Mouse (Mus musculus) brain, embryonic 14.5 days (tissue): ENCODE data around the gene BC030867. TPM values are rescaled to one million over a fixed set of nuclear protein-coding genes. Genes with fewer than 3 reads are reported as not detected.

Experiments used
- DNase-seq: peaks from one replicate; pipeline ENCODE4 v3.0.0-alpha.2; 2011; ENCODE audit warnings: low read depth
- CTCF ChIP-seq: fragments of 200-500 bp; IDR thresholded peaks from 2 replicates; pipeline ENCODE4 v1.5.1; 2012; ENCODE audit warnings: inconsistent platforms, mild to moderate bottlenecking, moderate library complexity, borderline replicate concordance; ENCODE audit not compliant: insufficient read depth, insufficient read length; ENCODE audit errors: extremely low read depth
- POLR2A ChIP-seq: fragments of 200-500 bp; IDR thresholded peaks from 2 replicates; pipeline ENCODE4 v1.6.1; 2012; ENCODE audit warnings: mild to moderate bottlenecking, inconsistent platforms, borderline replicate concordance; ENCODE audit not compliant: poor library complexity, insufficient read depth, insufficient read length, severe bottlenecking; ENCODE audit errors: extremely low read depth
- polyA plus RNA-seq: library from polyadenylated mRNA; depleted of rRNA; stranded (reverse); fragments of >200 nt; gene quantifications from 2 replicates; pipeline ENCODE4 v1.2.3, GENCODE M21; 2012; rRNA removed

BC030867 gene
- polyA plus RNA-seq, 1 experiment = 5.0 TPM

DNA sequence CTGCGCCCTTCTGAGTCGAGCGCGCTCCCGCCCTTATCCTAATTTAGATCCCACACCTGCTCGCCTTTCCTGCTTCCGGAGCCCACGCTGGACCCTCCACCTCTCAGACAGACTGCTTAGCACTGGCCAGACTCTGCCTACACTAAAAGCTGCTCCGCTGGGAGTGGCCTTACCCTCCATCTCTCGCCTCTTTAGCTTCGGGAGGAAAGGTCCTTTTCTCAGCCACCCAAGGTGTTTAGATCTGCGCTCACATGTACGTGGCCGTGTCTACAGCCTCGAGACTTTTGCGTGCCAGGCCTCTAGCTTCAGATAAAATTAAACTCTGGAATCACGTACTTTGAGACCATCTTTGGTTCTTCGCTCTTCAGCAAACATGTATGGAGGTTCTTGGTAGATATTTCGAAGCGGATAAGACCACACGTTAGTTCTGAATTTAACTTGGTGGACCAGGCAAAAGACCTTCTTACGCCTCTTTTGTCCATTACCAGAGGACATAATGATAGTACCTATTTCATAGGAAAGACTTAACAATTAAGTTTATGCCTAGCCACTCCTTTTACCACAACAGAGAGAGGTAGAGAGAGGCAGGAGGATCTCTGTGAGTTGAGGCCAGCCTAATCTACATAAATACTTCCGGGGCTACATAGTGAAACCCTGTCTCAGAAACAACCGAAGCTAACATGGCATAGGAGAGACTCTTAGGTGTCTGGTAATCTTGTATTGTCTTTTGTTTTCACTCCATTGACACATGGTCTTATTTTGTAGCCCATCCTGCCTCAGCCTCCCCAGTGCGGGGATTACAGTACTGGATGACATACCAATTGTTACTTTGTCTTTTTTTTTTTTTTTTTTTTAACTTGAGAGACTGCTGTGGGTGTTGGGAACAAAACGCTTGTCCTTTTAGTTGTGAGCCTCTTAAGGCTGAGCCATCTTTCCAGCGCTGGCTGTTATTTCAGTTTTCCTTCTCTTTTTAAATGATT lies 49.2 kb downstream of the BC030867 start:
- DNase-seq = no peak
- TF ChIP-seq CTCF = no peak
- no peak for TF ChIP-seq POLR2A

DNA sequence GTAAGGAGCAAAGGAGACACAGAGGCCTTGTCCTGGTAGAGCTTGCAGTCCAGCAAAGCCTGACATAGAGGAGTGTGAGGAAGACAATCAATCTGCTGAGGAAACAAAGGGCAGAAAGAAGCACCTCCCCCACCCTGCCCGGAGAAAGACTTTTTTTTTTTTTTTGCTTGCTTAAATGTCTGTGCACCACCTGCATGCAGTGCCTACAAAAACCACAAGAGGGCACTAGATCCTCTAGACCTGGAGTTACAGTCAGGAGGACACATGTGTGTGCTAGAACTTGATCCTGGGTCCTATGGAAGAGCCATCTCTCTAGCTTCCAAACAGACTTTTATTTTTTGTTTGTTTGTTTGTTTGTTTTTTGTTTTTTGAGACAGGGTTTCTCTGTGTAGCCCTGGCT lies 51.2 kb downstream of the BC030867 start:
- DNase-seq = peak; percentile 70
- peak; percentile 55; the same call in 1 of the 2 replicates for TF ChIP-seq CTCF
- no peak for TF ChIP-seq POLR2A

DNA sequence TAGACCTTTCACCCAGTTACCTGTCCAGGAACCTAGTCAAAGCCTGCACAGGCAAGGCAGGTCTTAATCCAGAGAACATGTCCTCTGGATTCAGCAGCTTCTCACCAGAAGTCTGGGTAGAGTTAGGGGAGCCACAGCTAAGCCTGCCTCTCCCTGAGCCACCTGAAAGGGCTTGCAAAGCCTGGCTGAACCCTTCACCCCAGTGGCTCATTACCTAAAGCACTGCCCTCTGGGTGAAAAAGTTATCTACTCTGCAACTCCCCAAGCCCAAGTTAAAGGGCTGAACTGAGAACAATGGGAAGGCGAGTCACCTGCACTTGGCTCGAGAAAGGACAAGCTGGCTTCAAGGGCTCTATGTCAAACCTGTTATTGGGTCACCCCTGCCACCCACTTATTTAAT lies 55.5 kb downstream of the BC030867 start:
- no peak for DNase-seq
- TF ChIP-seq CTCF (no peak), POLR2A (no peak)

DNA sequence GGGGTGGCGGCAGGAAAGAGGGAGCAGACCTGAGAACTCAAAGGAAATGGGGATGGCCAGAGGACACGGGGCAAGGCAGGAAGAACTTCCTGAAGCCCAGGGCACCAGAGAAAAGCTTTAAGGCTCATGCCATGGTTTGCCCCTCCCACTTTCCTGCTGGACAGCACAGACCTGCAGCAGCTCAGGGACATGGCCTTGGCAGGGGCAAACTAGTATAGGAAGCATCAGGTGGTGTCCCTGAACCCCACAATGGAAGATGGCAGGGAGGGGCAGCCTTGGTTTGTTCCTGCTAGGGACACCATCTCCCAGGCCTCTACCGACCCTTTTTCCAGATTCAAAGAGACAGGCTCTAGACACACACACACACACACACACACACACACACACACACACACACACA lies 56.7 kb downstream of the BC030867 start:
- no peak for DNase-seq
- TF ChIP-seq POLR2A = no peak
- no peak for TF ChIP-seq CTCF

DNA sequence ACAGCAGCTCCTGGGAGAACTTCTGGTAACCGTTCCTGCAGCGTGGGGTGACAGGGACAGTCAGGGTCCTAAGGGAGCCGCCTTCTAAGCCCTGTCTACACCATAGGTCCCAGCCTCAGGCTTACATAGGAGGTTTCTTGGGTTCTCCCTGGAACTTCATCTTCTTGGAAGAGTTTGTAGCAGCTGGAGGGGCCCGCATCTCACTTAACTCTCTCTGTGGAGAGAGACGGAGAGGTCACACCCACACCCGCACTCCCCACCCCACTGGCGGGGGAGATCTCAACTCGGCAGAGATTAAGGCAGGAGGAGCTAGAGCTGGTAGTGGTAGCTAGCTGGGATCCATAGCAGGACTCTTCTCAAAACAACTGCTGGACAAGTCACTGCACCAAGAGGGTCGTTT lies 59.4 kb downstream of the BC030867 start:
- no peak for TF ChIP-seq POLR2A
- no peak for TF ChIP-seq CTCF
- DNase-seq = no peak

- TF ChIP-seq POLR2A = no peak
- TF ChIP-seq CTCF = peak; percentile 97
Measured at GRCm38 (mm10) chr11:102308979-102309378, 60.3 kb downstream of the BC030867 start.

GRCm38 (mm10) chr11:102309821-102310617 lies 61.3 kb downstream of the BC030867 start:
- no peak for TF ChIP-seq POLR2A
- TF ChIP-seq CTCF = no peak
- no peak for DNase-seq

More at GRCm38 (mm10) chr11:102308979-102309378, 60.3 kb downstream of the BC030867 start:
- peak; percentile 98 for DNase-seq

DNA sequence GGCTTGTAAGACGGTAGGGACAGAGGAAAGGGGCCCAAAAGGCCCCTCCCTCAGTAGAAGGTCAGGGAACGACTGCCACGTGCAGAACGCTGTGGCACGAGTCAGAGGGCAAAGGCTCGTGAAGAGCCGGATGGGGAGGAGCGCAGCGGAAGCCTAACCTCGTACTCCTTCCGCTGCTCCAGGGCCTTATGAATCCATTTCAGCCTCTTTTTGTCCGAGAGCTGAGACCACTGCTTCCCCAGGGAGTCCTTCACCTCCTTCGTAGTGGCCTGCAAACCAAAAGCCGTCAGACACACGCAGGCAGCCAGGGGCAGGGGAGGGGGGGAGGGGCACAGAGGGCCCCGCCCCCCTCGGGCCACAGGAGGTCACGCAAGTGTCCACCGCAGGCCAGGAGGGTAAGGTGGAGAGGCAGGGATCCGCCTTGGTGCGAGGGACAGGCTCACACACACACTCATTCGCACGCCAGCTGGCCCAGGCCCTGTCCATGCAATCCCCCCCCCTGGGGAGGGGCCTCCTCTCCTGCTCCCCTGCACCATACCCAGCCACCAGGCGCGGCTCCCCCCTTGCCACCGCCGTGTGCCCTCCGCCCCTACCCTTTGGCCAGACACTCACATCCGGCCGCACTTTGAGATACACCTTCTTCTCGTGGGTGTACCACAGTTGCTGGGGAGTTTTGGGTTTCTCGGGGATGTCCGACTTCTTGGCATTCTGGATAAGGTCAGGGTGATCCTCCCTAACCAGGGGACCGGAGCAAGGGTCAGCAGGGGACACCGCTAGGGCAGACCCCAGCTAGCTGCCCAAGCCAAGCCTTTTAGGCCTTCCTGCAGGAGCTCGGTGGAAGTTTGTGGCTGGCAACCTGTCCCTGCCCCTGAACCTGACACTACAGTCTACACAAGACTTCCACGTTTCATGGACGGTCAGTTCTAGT lies 62.4 kb downstream of the BC030867 start:
- no peak for DNase-seq
- TF ChIP-seq CTCF (no peak), POLR2A (no peak)

- TF ChIP-seq CTCF (no peak), POLR2A (no peak)
- DNase-seq = no peak
Measured at GRCm38 (mm10) chr11:102311966-102312365, 63.3 kb downstream of the BC030867 start.

- DNase-seq = no peak
- TF ChIP-seq CTCF = no peak
- TF ChIP-seq POLR2A = no peak
Measured at GRCm38 (mm10) chr11:102312586-102312985, 63.9 kb downstream of the BC030867 start.

- no peak for TF ChIP-seq POLR2A
- no peak for TF ChIP-seq CTCF
- DNase-seq = no peak
Measured at GRCm38 (mm10) chr11:102314321-102314720, 65.6 kb downstream of the BC030867 start.

Other genes starting within 250 kb of the BC030867 start
- gene Mpp3, start 220.4 kb upstream of the BC030867 start, polyA plus RNA-seq = 50.9 and 55.3 TPM in 2 replicates
- 0.11 and 0.15 TPM in 2 replicates for gene Cd300lg, start 207.4 kb upstream of the BC030867 start, polyA plus RNA-seq
- gene Mpp2, start 160.4 kb upstream of the BC030867 start, polyA plus RNA-seq = 49.9 and 51.5 TPM in 2 replicates
- gene Ppy, start 147.6 kb upstream of the BC030867 start, polyA plus RNA-seq = not detected in 2 replicates
- 1.8 and 4.0 TPM in 2 replicates for gene Pyy, start 141.1 kb upstream of the BC030867 start, polyA plus RNA-seq
- gene Nags, start 103.4 kb upstream of the BC030867 start, polyA plus RNA-seq = 0.04 and 0.05 TPM in 2 replicates
- 36.3 and 38.6 TPM in 2 replicates for gene Tmem101, start 92.5 kb upstream of the BC030867 start, polyA plus RNA-seq
- gene Lsm12, start 63.6 kb upstream of the BC030867 start, polyA plus RNA-seq = 36.5 and 47.6 TPM in 2 replicates
- gene G6pc3, start 59.3 kb upstream of the BC030867 start, polyA plus RNA-seq = 56.9 and 67.0 TPM in 2 replicates
- gene Hdac5, start 18.7 kb upstream of the BC030867 start, polyA plus RNA-seq = 147 and 153 TPM in 2 replicates
- gene Asb16, start 19.9 kb downstream of the BC030867 start, polyA plus RNA-seq = 0.25 and 0.56 TPM in 2 replicates
- gene Tmub2, start 36.0 kb downstream of the BC030867 start, polyA plus RNA-seq = 74.7 and 88.3 TPM in 2 replicates
- gene Atxn7l3, start 47.7 kb downstream of the BC030867 start, polyA plus RNA-seq = 116 and 130 TPM in 2 replicates
- gene Ubtf, start 70.9 kb downstream of the BC030867 start, polyA plus RNA-seq = 57.7 and 80.5 TPM in 2 replicates
- 1.3 and 2.6 TPM in 2 replicates for gene Slc4a1, start 117.3 kb downstream of the BC030867 start, polyA plus RNA-seq
- gene Rundc3a, start 144.5 kb downstream of the BC030867 start, polyA plus RNA-seq = 292 and 306 TPM in 2 replicates
- gene Slc25a39, start 159.1 kb downstream of the BC030867 start, polyA plus RNA-seq = 122 and 129 TPM in 2 replicates
- 33.2 and 53.0 TPM in 2 replicates for gene Grn, start 181.4 kb downstream of the BC030867 start, polyA plus RNA-seq
- gene Fam171a2, start 198.8 kb downstream of the BC030867 start, polyA plus RNA-seq = 221 and 276 TPM in 2 replicates
- 4.8 and 5.3 TPM in 2 replicates for gene Itga2b, start 221.2 kb downstream of the BC030867 start, polyA plus RNA-seq